Mouse (Mus musculus): ENCODE measurements around the gene Fgf11. TPM values are rescaled to one million over a fixed set of nuclear protein-coding genes. Genes with fewer than 3 reads are reported as not detected.

The Fgf11 gene
- polyA plus RNA-seq, 1 experiment from 2014 or later = 5.5 TPM

DNA sequence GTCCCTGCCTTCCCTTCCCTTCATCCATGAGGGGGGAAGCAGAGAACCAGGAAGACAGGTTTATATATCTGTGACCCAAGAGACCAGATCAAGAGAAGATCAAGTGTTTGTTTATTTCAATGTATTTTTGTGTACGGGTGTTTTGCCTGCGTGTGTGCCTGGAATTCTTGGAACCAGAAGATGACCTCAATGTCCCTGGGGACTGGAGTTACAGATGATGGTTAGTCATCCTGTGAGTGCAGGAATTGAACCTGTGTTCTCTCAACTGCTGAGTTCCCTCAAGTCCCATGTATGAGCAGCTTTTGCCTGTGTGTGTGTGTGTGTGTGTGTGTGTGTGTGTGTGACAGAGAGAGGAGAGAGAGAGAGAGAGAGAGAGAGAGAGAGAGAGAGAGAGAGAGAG is 6.0 kb upstream of the Fgf11 start:
- H3K27ac ChIP-seq = no peak overlapping the region
- H3K36me3 ChIP-seq = no peaks in the 10 kb centered on the region
- peaks cover 42% of the 10 kb centered on the region for H3K27me3 ChIP-seq
- H3K9me3 ChIP-seq = 0 out of 2 replicates have a peak, but pooled peaks cover 3% of the 10 kb centered on the region
- H3K4me1 ChIP-seq (replicated peaks) = peaks cover 29% of the 10 kb centered on the region
- no peak overlapping the region for H3K4me2 ChIP-seq
- 89% methylated on average over 2 of the region's 2 CpGs for WGBS
- no peak for ATAC-seq (ENCODE audit: low FRiP score)
- H3K4me3 ChIP-seq = no peak overlapping the region
- H3K9ac ChIP-seq = no peak overlapping the region

DNA sequence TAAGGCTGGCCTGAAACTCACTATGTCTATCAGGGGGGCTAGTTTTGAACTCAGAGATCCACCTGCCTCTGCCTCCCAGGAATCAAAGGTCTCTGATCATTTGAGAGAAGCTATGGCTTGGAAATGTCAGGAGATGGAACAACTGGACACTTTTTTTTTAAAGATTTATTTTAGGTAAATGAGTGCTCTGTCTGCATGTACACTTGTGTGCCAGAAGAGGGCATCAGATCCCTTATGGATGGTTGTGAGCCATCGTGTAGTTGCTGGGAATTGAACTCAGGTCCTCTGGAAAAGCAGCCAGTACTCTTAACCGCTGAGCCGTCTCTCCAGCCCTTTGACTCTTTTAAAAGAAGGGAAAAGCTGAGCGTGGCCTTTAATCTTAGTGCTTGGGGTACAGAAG is 4.7 kb upstream of the Fgf11 start:
- 84% methylated on average over 4 of the region's 4 CpGs for WGBS
- ATAC-seq (ENCODE audit: low FRiP score) = no peak
- H3K4me1 ChIP-seq (replicated peaks) = peaks cover 41% of the 10 kb centered on the region
- 0 out of 2 replicates have a peak, but pooled peaks cover 3% of the 10 kb centered on the region for H3K9me3 ChIP-seq
- no peak overlapping the region for H3K9ac ChIP-seq
- H3K4me3 ChIP-seq = no peak overlapping the region
- H3K27me3 ChIP-seq = peaks cover 51% of the 10 kb centered on the region
- no peak overlapping the region for H3K4me2 ChIP-seq
- H3K27ac ChIP-seq = no peak overlapping the region
- H3K36me3 ChIP-seq = no peaks in the 10 kb centered on the region

DNA sequence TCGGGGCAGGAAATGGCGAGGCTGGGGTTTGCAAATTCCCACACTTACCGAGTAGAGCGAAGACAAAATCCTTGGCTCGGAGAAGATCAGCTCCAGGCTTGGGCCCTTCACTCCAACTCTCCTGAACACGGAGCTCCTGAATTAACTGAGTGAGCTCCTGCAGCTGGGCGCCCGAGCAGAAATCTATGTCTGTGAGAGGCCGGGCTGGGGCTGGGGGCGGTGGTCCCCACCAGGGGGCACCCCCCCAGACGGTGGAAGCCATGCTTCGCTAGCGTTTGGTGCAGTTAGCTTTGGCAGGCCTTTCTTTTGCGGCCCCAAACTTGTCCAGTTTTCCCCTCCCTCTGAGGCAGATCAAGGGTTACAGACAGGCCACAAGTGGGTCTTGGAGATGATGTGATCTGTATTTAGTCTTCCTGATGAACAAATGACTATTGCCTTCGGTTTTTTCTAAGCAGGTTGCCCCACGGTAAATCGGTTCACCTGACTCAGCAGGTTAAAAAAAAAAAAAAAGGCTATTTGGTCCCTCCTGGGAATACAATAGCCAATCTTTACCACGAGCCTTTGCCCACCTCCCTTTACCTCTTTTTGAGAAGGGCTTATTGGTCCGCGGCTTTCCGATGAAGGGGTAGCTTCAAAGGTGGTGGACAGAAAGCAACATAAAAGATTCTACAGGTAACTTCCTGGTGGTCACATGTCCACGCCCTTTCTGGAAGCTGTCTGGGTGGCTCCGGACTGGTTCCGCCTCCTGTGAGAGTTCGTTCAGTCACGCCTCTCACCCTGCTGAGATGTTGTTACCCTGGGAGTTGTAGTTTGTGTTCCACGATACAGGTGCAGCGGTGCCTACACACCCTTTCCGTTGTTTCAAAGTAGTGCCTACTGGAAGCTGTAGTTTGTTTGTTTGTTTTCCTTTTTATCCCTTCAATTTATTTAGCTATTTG is 3.6 kb upstream of the Fgf11 start, which contains the start of gene Tmem102:
Tmem102 (minus strand) TSS at position 653 of the 938 bp plus-strand sequence.
- no peaks in the 10 kb centered on the region for H3K36me3 ChIP-seq
- no peak within 1 kb of the TSS for H3K27ac ChIP-seq
- peak within 1 kb of the TSS; percentile 94 for H3K4me2 ChIP-seq
- whole genome bisulfite sequencing = 5% methylated on average over 29 of the region's 29 CpGs
- H3K9me3 ChIP-seq = 0 out of 2 replicates have a peak, but pooled peaks cover 3% of the 10 kb centered on the region
- H3K27me3 ChIP-seq = peaks cover 51% of the 10 kb centered on the region
- H3K4me3 ChIP-seq = peak within 1 kb of the TSS; percentile 10; the same call in 1 of the 2 replicates
- no peak for ATAC-seq (ENCODE audit: low FRiP score)
- H3K4me1 ChIP-seq (replicated peaks) = peaks cover 51% of the 10 kb centered on the region
- H3K9ac ChIP-seq = no peak within 1 kb of the TSS; the same call in 1 of the 2 replicates

DNA sequence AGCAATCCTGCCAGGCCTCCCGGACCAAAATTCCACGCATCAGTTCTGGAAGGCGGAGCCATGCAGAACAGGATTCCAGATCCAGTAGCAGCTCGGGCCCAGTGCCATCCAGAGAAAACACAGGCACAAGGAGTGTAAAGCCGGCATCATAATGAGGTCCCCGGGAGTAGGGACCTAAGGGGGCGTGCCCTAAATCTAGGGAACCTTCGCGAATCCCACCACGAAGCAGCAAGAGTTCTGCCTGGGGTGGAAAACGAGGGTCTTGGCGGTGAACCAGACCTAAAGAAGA is 2.9 kb upstream of the Fgf11 start:
- Histone ChIP-seq H3K9me3 (0 out of 2 replicates have a peak, but pooled peaks cover 3% of the 10 kb centered on the region), H3K4me1 (replicated peaks) (peaks cover 57% of the 10 kb centered on the region), H3K4me2 (peak overlapping the region; percentile 94), H3K36me3 (no peaks in the 10 kb centered on the region), H3K9ac (no peak overlapping the region; the same call in 1 of the 2 replicates), H3K27me3 (peaks cover 51% of the 10 kb centered on the region), H3K27ac (no peak overlapping the region), H3K4me3 (0 out of 2 replicates have a peak overlapping the region, but pooled peaks have one; percentile 10)
- ATAC-seq (ENCODE audit: low FRiP score) = no peak
- WGBS = 5% methylated on average over 12 of the region's 12 CpGs

DNA sequence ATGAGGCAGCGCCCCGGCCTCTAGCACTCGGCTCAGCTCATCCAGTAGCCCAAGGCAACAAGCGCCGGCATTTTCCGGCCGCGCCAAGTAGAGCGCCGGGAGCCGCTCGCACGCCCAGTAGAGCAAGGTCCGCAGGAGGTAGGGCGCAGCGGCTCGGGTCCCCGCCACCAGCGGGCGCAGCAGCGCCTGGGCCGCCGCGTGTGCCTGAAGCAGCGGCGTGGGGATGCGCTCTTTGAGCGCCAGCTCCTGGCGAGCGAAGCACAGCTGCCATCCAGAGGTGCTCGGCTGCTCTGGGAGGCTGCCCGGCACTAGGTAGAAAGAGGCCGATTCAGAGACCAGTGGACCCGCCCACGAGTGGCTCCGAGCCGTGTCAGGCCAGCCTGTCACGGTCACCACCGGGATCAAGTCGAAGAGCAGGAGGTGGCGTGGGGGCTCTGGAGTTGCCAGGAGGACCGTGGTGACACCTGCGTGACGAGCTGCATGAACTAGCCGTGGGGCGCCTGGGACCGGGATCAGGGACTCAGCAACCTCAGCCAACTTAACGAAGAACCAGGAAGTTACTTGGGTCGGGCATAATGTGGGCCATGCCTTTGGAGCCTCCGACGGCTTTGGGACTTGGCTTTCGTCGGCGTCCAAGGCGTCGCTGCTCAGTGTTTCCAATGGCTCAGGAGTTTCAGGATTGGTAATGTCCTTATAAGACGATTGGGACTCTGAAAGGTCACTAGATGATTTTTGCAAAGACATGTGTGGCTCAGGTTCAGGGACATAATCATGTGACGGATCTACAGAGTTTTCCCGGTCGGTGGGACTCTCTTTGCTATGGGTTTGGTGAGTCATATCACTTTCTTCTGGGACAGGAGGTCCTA is 2.4 kb upstream of the Fgf11 start:
- H3K27ac ChIP-seq = peak overlapping the region; percentile 81
- H3K9ac ChIP-seq = peak overlapping the region; percentile 89
- WGBS = 2% methylated on average over 60 of the region's 60 CpGs
- H3K27me3 ChIP-seq = peaks cover 47% of the 10 kb centered on the region
- H3K9me3 ChIP-seq = 0 out of 2 replicates have a peak, but pooled peaks cover 3% of the 10 kb centered on the region
- H3K36me3 ChIP-seq = no peaks in the 10 kb centered on the region
- ATAC-seq (ENCODE audit: low FRiP score) = peak; percentile 15; the same call in 1 of the 2 replicates
- peak overlapping the region; percentile 52 for H3K4me3 ChIP-seq
- peaks cover 63% of the 10 kb centered on the region for H3K4me1 ChIP-seq (replicated peaks)
- H3K4me2 ChIP-seq = peak overlapping the region; percentile 94

DNA sequence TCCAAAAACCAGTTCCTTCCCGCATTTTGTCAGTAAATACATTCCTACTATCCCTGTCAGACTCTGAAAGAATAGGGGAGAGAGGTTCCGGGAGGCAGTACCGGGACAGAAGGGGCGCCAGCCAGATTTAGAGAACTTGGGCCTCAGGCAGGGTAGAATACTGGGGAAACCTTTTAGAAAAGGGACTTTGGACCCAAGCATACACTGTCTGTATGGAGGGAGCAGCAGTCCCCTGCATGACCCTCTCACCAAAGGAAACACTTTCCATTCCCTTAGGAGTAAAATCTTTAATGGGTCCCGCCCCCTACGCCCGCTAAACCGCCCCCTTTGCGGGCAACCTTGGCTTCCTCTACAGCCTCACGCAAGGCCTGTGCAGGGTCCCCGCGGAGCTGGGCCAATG is 1.7 kb upstream of the Fgf11 start:
- Histone ChIP-seq H3K27ac (peak overlapping the region; percentile 81), H3K9ac (peak overlapping the region; percentile 89), H3K36me3 (no peaks in the 10 kb centered on the region), H3K27me3 (peaks cover 46% of the 10 kb centered on the region), H3K4me1 (replicated peaks) (peaks cover 70% of the 10 kb centered on the region), H3K9me3 (0 out of 2 replicates have a peak, but pooled peaks cover 3% of the 10 kb centered on the region), H3K4me2 (peak overlapping the region; percentile 94), H3K4me3 (peak overlapping the region; percentile 52)
- WGBS = 2% methylated on average over 12 of the region's 12 CpGs
- no peak for ATAC-seq (ENCODE audit: low FRiP score)

DNA sequence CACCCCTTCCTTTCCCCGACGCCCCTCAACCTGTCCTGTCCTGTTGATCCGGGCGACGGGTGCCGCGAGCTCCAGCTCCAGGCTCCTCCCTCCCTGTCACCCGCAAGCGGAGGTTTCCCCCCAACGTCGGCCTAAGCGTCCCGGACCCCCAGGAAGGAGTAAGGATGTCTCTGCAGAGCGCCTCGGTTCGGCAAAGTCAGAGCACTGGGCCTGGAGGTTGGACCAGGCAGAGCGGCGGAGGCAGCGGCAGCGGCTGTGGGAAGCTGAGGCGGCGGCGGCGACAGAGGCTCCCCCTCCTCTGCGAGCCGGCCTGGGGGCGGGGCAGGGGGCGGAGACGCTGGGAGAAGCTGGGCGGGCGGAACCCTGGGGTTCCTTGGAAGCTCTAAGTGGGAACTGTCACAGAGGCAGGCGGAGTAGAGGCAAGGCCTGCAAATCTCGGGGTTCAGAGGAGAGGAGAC is 1.0 kb upstream of the Fgf11 start:
- Histone ChIP-seq H3K9ac (peak overlapping the region; percentile 89), H3K9me3 (0 out of 2 replicates have a peak, but pooled peaks cover 3% of the 10 kb centered on the region), H3K27me3 (peaks cover 52% of the 10 kb centered on the region), H3K27ac (peak overlapping the region; percentile 81), H3K36me3 (peaks cover under 1% of the 10 kb centered on the region), H3K4me3 (peak overlapping the region; percentile 52), H3K4me2 (peak overlapping the region; percentile 94), H3K4me1 (replicated peaks) (peaks cover 73% of the 10 kb centered on the region)
- WGBS = under 1% methylated on average over 33 of the region's 33 CpGs
- no peak for ATAC-seq (ENCODE audit: low FRiP score)

DNA sequence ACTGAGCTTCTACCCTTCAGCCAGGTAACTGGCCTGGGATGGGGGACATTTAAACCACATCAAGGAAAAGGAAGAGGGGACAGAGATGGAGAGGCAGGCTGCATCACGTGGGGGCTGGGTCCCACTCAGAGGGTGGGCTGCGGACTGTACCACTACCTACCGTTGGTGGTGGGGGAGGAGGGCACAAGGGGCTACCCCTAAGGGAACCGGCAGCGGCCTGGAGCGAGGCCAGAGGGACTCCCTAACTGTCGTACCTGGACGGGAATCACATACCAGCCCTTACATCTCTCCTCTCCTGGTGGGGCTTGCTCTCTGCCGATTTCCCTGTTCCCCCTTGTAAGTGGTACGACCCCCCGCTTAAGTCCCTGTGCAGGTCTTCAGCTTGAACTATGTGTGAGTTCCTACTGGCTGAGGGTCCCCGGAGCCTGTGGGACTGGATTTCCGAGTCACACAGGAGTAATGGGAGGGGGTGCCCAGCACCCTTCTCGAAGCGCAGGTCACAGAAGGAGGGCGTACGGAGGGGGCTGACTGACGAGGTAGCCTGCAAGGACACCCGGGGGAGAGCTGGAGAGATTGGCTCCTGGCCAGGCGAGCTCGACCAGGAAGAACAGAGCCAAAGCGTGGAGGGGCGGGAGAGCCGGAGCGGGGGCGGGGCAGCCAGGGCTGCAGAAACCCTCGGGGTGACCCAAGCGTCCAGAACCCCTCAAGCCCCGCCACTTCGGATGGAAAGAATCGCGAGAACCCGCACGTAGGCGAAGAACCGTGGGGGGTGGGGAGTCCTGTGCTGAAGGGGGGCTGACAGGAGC is 1.1 kb downstream of the Fgf11 start:
- peak overlapping the region; percentile 95 for H3K27ac ChIP-seq
- H3K36me3 ChIP-seq = peaks cover 4% of the 10 kb centered on the region
- H3K4me2 ChIP-seq = peak overlapping the region; percentile 94
- H3K9me3 ChIP-seq = no peaks in the 10 kb centered on the region
- peaks cover 78% of the 10 kb centered on the region for H3K4me1 ChIP-seq (replicated peaks)
- WGBS = 0% methylated on average over 34 of the region's 36 CpGs
- H3K27me3 ChIP-seq = peaks cover 52% of the 10 kb centered on the region
- ATAC-seq (ENCODE audit: low FRiP score) = peak; percentile 73
- H3K9ac ChIP-seq = peak overlapping the region; percentile 89
- peak overlapping the region; percentile 52 for H3K4me3 ChIP-seq

DNA sequence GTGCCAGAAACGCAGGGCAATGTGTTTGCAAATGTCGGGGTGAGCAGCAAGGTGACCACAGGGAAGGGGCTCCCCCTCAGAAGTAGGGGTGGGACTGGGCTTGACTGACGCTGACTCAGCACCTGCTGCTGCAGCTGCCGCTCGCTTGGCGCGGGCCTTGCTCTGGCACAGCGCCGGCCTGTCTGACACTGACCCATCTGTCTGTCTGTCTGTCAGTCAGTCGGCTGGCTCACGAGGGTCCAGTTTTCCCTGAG is 1.6 kb downstream of the Fgf11 start:
- peak; percentile 18 for ATAC-seq (ENCODE audit: low FRiP score)
- Histone ChIP-seq H3K9ac (peak overlapping the region; percentile 89), H3K4me1 (replicated peaks) (peaks cover 77% of the 10 kb centered on the region), H3K27ac (peak overlapping the region; percentile 95), H3K9me3 (no peaks in the 10 kb centered on the region), H3K4me2 (peak overlapping the region; percentile 94), H3K36me3 (peaks cover 4% of the 10 kb centered on the region), H3K27me3 (peaks cover 52% of the 10 kb centered on the region), H3K4me3 (peak overlapping the region; percentile 52)
- WGBS = under 1% methylated on average over 11 of the region's 11 CpGs

DNA sequence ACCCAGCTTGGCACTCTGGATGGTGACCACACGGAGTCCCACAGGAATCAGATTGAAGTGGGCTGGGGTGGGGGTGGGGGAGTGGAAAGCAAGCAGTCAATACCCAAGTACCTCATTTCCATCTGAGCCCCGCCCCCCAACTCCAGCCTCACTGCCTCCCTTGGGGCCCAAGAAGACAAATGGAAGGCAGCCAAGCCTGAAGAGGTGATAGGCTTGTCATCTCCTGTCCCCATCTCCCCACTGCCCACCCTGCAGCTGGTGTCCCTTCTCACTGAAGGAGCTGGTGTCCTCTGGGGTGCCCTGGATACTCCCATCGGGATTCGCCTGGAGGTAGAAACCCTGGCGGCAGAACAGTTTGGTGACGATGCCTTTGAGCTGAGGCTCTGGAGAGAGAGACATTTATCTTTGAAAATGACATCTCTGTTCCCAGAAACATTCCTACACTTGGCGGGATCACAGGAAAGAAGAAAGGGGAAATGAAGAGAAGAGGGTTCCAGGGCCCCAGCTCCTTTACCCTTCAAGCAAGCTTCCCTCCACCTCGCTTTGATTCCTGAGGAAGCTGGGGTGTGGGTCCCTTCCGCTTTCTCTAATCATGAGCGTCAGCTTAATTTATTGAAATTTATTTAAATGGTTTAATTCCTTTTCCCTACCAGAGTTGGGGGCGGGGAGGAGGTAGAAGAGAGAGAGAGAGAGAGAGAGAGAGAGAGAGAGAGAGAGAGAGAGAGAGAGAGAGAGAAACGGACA is 2.1 kb downstream of the Fgf11 start:
- H3K27me3 ChIP-seq = peaks cover 47% of the 10 kb centered on the region
- peak overlapping the region; percentile 94 for H3K4me2 ChIP-seq
- peak overlapping the region; percentile 52 for H3K4me3 ChIP-seq
- H3K9ac ChIP-seq = peak overlapping the region; percentile 89
- H3K36me3 ChIP-seq = peaks cover 4% of the 10 kb centered on the region
- peaks cover 74% of the 10 kb centered on the region for H3K4me1 ChIP-seq (replicated peaks)
- H3K27ac ChIP-seq = peak overlapping the region; percentile 95
- no peak for ATAC-seq (ENCODE audit: low FRiP score)
- H3K9me3 ChIP-seq = no peaks in the 10 kb centered on the region
- 15% methylated on average over 12 of the region's 12 CpGs for WGBS

DNA sequence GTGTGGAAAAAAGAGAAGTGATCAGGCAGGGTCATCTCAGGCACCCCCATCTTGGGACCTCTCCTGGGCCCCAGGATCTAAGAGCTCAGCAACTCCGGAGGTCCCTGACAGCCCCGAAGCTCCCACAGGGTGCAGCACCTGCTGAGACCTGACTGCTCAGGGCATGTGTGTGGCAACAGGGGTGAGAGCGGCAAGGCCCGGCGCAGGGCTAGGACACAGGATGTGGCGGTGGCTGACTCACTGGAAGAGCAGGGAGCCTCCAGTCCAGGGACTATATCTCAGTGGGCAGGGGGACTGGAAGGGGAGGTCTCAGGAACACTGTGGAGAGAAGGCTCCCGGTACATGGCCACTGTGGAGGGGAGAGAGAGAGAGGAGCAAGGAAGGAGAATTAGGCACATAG is 3.7 kb downstream of the Fgf11 start:
- H3K4me3 ChIP-seq = no peak overlapping the region
- no peaks in the 10 kb centered on the region for H3K9me3 ChIP-seq
- no peak overlapping the region for H3K4me2 ChIP-seq
- 75% methylated on average over 7 of the region's 7 CpGs for WGBS
- H3K36me3 ChIP-seq = peaks cover 4% of the 10 kb centered on the region
- 0 out of 2 replicates have a peak overlapping the region, but pooled peaks have one; percentile 24 for H3K9ac ChIP-seq
- H3K27me3 ChIP-seq = peaks cover 56% of the 10 kb centered on the region
- ATAC-seq (ENCODE audit: low FRiP score) = no peak
- H3K4me1 ChIP-seq (replicated peaks) = peaks cover 58% of the 10 kb centered on the region
- no peak overlapping the region for H3K27ac ChIP-seq

Measured in hindbrain, embryonic 13.5 days (tissue).